Mouse (Mus musculus) forebrain, embryonic 16.5 days (tissue): Measurements from ENCODE around the gene Gm44973. TPM values are rescaled to one million over a fixed set of nuclear protein-coding genes. Genes with fewer than 3 reads are reported as not detected.
"Not testable (repeated sequence)": the region's sequence is repeated elsewhere in the genome, so short reads cannot be mapped to it uniquely, and the experiment has no call there.

Source experiments
- ATAC-seq: fragments of 200-750 bp; cut with Nextera tagmentation; 2 replicates; pipeline ENCODE4 v1.8.0; 2017; ENCODE audit warnings: mild to moderate bottlenecking, moderate library complexity
- H3K27ac ChIP-seq: fragments of 300-500 bp; sonication (generic); 2 replicates; pipeline ENCODE4 v1.5.1; 2014; ENCODE audit warnings: low read length, control low read depth
- H3K27me3 ChIP-seq: fragments of 300-500 bp; sonication (generic); replicated peaks from 2 replicates; pipeline ENCODE4 v1.6.1; 2014; ENCODE audit warnings: low read length; ENCODE audit not compliant: control insufficient read depth, insufficient read depth
- H3K36me3 ChIP-seq: fragments of 300-500 bp; sonication (generic); 2 replicates; pipeline ENCODE4 v1.6.1; 2014; ENCODE audit not compliant: control insufficient read depth, insufficient read depth
- H3K4me1 ChIP-seq: fragments of 300-500 bp; sonication (generic); replicated peaks from 2 replicates; pipeline ENCODE4 v1.6.1; 2014; ENCODE audit warnings: low read length; ENCODE audit not compliant: control insufficient read depth, insufficient read depth
- H3K4me2 ChIP-seq: fragments of 300-500 bp; sonication (generic); 2 replicates; pipeline ENCODE4 v1.6.1; 2014; ENCODE audit warnings: mild to moderate bottlenecking, low read length, control low read depth
- H3K4me3 ChIP-seq: fragments of 300-500 bp; sonication (generic); replicated peaks from 2 replicates; pipeline ENCODE4 v1.5.1; 2014; ENCODE audit warnings: mild to moderate bottlenecking, low read length, control low read depth
- H3K9ac ChIP-seq: fragments of 300-500 bp; sonication (generic); replicated peaks from 2 replicates; pipeline ENCODE4 v1.6.1; 2014; ENCODE audit warnings: low read depth, low read length, control low read depth
- H3K9me3 ChIP-seq: fragments of 300-500 bp; sonication (generic); 2 replicates; pipeline ENCODE4 v1.6.1; 2016; ENCODE audit warnings: low read length; ENCODE audit not compliant: control insufficient read depth
- WGBS: fragments of 180-500 bp; shearing (Covaris S2); extraction: QIAGEN DNeasy Blood & Tissue Kit; methylation state at CpG from one replicate; pipeline ENCODE4 v1.1.7; 2014; 5-methylcytosine and 5-hydroxymethylcytosine counted together
- polyA plus RNA-seq: library from polyadenylated mRNA; unstranded; fragments of >200 nt; fragmentation: Nextera tagmentation; extraction: Ambion mirVana; gene quantifications from 2 replicates; pipeline ENCODE4 v1.2.1, GENCODE M21; 2015

The Gm44973 gene
- polyA plus RNA-seq, 1 experiment from 2014 or later: not detected

DNA sequence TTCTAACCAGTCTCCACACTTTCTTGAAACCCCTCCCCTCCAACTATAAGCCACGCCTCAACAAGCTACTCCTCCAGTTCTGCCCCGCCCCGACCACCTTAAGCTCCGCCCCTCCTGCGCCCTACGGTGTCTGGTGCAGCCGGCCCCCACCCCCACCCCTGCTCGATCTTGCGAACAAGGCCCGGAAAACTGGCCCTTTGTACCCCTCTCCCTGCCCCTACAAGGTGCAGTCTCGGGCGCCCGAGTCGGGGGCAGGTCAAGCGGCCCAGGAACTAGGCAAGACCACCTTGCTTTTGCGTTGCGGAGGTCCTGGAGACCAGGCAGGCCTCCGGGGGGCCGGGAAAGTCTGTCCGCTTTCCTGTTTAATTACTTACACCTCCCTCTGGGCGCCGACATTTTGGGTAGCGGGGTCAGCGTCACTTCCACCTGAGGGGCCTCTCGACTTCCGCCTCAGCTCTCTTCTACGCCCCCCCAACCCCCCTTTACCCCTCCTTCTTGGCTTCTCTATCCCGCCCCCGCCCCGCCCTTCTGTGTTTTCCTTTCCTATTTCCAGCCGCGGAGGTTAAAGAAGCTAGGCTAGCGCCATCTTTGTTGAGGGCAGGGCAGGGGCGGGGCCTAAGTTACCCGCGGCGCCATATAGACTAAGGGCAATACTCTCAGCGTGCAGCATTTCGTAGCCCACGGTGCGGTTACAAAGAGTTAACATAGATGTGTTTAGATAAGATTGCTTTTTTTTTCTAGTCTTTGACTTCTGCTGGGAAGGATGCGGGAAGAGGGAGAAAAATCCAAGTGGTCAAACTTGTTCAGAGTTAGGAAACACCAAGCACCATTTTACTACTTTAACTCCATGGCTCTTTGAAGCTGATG, 812 bp upstream of the Gm44973 start, which contains the start of the genes Zfp524 and Fiz1:
Zfp524 (plus strand) TSS at position 165 of the 867 bp plus-strand sequence.
Fiz1 (minus strand) TSS at position 447 of the 867 bp plus-strand sequence.
- Histone ChIP-seq H3K27me3 (no peaks in the 10 kb centered on the region), H3K4me2 (peak within 1 kb of the TSS; percentile 71), H3K27ac (peak within 1 kb of the TSS; percentile 99), H3K4me3 (peak within 1 kb of the TSS; percentile 88), H3K4me1 (peaks cover 15% of the 10 kb centered on the region), H3K9ac (peak within 1 kb of the TSS; percentile 90), H3K9me3 (no peaks in the 10 kb centered on the region), H3K36me3 (peaks cover 23% of the 10 kb centered on the region)
- WGBS: under 1% methylated on average over 42 of the region's 42 CpGs
- peak; percentile 81 for ATAC-seq

- peaks cover 11% of the 10 kb centered on the region for H3K36me3 ChIP-seq
- peak overlapping the region; percentile 71 for H3K4me2 ChIP-seq
- peak overlapping the region; percentile 88 for H3K4me3 ChIP-seq
- peak overlapping the region; percentile 69 for H3K9ac ChIP-seq
- H3K27ac ChIP-seq: peak overlapping the region; percentile 99
- H3K27me3 ChIP-seq: no peaks in the 10 kb centered on the region
- 65% methylated on average over 3 of the region's 3 CpGs for WGBS
- H3K9me3 ChIP-seq: no peaks in the 10 kb centered on the region
- H3K4me1 ChIP-seq: peaks cover 19% of the 10 kb centered on the region
- ATAC-seq: no peak
Measured at GRCm38 (mm10) chr7:5016057-5016456, 761 bp downstream of the Gm44973 start.

GRCm38 (mm10) chr7:5016920-5017319, 1.6 kb downstream of the Gm44973 start:
- Histone ChIP-seq H3K9me3 (no peaks in the 10 kb centered on the region), H3K27me3 (no peaks in the 10 kb centered on the region), H3K4me3 (no peak overlapping the region), H3K9ac (no peak overlapping the region), H3K36me3 (peaks cover 4% of the 10 kb centered on the region; the same call in 1 of the 2 replicates), H3K4me1 (peaks cover 26% of the 10 kb centered on the region), H3K4me2 (no peak overlapping the region), H3K27ac (no peak overlapping the region)
- WGBS: 98% methylated on average over 2 of the region's 2 CpGs
- no peak for ATAC-seq

GRCm38 (mm10) chr7:5017352-5017751, 2.1 kb downstream of the Gm44973 start:
- H3K27me3 ChIP-seq: no peaks in the 10 kb centered on the region
- no peaks in the 10 kb centered on the region for H3K9me3 ChIP-seq
- H3K4me1 ChIP-seq: peaks cover 26% of the 10 kb centered on the region
- ATAC-seq: no peak
- H3K36me3 ChIP-seq: peaks cover 4% of the 10 kb centered on the region; the same call in 1 of the 2 replicates
- no peak overlapping the region for H3K4me3 ChIP-seq
- 92% methylated on average over 16 of the region's 16 CpGs for WGBS
- H3K27ac ChIP-seq: no peak overlapping the region
- H3K4me2 ChIP-seq: no peak overlapping the region
- H3K9ac ChIP-seq: no peak overlapping the region

DNA sequence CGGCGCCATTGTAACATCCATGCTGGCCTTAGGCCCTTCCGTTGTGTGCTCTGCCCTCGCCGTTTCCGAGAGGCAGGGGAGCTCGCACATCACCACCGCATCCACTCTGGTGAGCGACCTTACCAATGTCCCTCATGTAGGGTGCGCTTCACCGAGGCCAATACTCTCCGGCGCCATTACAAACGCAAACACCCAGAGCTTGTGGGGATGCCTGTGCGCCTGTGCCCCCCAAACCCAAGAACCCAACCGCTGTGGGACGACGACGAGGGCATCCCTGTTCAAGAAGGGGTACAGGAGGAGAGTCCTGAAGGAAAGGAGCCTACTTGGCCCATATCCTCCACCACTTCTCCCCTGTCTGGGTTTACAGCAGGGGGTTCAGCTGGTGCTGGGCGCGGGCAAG, 2.6 kb downstream of the Gm44973 start:
- Histone ChIP-seq H3K9ac (no peak overlapping the region), H3K4me3 (no peak overlapping the region), H3K36me3 (no peaks in the 10 kb centered on the region), H3K27me3 (no peaks in the 10 kb centered on the region), H3K4me1 (peaks cover 26% of the 10 kb centered on the region), H3K27ac (no peak overlapping the region), H3K9me3 (no peaks in the 10 kb centered on the region), H3K4me2 (no peak overlapping the region)
- 96% methylated on average over 21 of the region's 21 CpGs for WGBS
- no peak for ATAC-seq

GRCm38 (mm10) chr7:5019576-5019975, 4.3 kb downstream of the Gm44973 start:
- not testable (repeated sequence) for H3K36me3 ChIP-seq, H3K9me3 ChIP-seq, H3K9ac ChIP-seq, ATAC-seq, H3K27me3 ChIP-seq
- Histone ChIP-seq H3K4me3 (peak overlapping the region; percentile 79), H3K27ac (peak overlapping the region; percentile 85), H3K4me1 (peaks cover 19% of the 10 kb centered on the region), H3K4me2 (peak overlapping the region; percentile 51)
- WGBS: 20% methylated on average over 8 of the region's 8 CpGs

- peak; percentile 88 for ATAC-seq
- Histone ChIP-seq H3K27me3 (no peaks in the 10 kb centered on the region), H3K4me1 (peaks cover 19% of the 10 kb centered on the region), H3K4me3 (peak within 1 kb of the TSS; percentile 79), H3K27ac (peak within 1 kb of the TSS; percentile 85), H3K4me2 (peak within 1 kb of the TSS; percentile 57), H3K9ac (peak within 1 kb of the TSS; percentile 96), H3K36me3 (no peaks in the 10 kb centered on the region), H3K9me3 (no peaks in the 10 kb centered on the region)
- under 1% methylated on average over 47 of the region's 49 CpGs for WGBS
Measured at GRCm38 (mm10) chr7:5020000-5020681, 4.8 kb downstream of the Gm44973 start, which contains the start of the genes Zfp865 and Ccdc106. Gene Zfp865 (plus strand): TSS chr7:5020376. Gene Ccdc106 (plus strand): TSS chr7:5020553.

- peak; percentile 41 for ATAC-seq
- Histone ChIP-seq H3K9ac (peak overlapping the region; percentile 96), H3K27me3 (no peaks in the 10 kb centered on the region), H3K4me1 (peaks cover 19% of the 10 kb centered on the region), H3K27ac (peak overlapping the region; percentile 85), H3K4me3 (peak overlapping the region; percentile 79), H3K9me3 (no peaks in the 10 kb centered on the region), H3K36me3 (no peaks in the 10 kb centered on the region), H3K4me2 (peak overlapping the region; percentile 57)
- WGBS: 0% methylated on average over 12 of the region's 15 CpGs
Measured at GRCm38 (mm10) chr7:5020685-5021084, 5.4 kb downstream of the Gm44973 start.

GRCm38 (mm10) chr7:5021197-5021596, 5.9 kb downstream of the Gm44973 start:
- WGBS: 50% methylated on average over 5 of the region's 5 CpGs

More at GRCm38 (mm10) chr7:5021197-5021596, 5.9 kb downstream of the Gm44973 start:
- Histone ChIP-seq H3K9ac (peak overlapping the region; percentile 96), H3K36me3 (no peaks in the 10 kb centered on the region), H3K9me3 (no peaks in the 10 kb centered on the region), H3K4me2 (peak overlapping the region; percentile 57), H3K4me3 (peak overlapping the region; percentile 79), H3K4me1 (peaks cover 14% of the 10 kb centered on the region), H3K27ac (no peak overlapping the region), H3K27me3 (no peaks in the 10 kb centered on the region)
- ATAC-seq: no peak
